23 mouse cellular contexts compared by ENCODE assay signal in the genomic region with DNA sequence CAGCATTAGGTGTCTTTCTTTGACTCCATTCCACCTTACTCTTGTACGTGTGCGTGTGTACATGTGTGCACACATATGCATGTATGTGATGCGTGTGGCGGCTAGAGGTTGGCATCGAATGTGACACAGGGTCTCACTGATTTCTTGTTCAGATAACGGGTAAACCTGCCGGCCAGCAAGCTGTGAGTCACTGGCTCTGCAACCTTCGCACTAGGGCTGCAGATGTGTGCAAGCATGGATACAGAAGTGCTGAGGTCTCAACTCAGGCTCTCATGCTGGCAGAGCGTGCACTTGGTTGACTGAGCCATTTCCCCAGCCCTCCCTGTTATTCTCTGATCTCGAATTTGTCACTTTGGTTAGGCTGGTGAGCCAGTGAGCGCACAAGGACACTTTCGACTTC. TPM values are rescaled to one million over a fixed set of nuclear protein-coding genes. Genes with fewer than 3 reads are reported as not detected.
A peak's percentile ranks its signal among the peaks of the same experiment; 100 is the strongest.
DNase-seq lines count a peak whose midpoint lies in the region; ATAC-seq and TF ChIP-seq lines count a peak whose summit lies in the region.
"Had no signal": no experiment of that assay in that cellular context is flagged by ENCODE, and none has a peak within 500 bp of the region (broad histone marks: within the 10 kb centered on the region; RNA-seq: fewer than 3 reads in every experiment).

No protein-coding gene starts in this region.

- H3K9me3 ChIP-seq in megakaryocyte, embryonic 14.5 days: no peaks in the 10 kb centered on the region
- H3K9me3 ChIP-seq in G1E (replicated peaks): no peaks in the 10 kb centered on the region
- H3K9me3 ChIP-seq: forebrain, embryonic 13.5 days; limb, embryonic 13.5 days; liver, embryonic 15.5 days; lung, embryonic 15.5 days; midbrain, embryonic 15.5 days had no signal

- no peaks in the 10 kb centered on the region for H3K27me3 ChIP-seq in megakaryocyte, embryonic 14.5 days (replicated peaks)
- no peaks in the 10 kb centered on the region for H3K27me3 ChIP-seq in G1E (ENCODE audit: insufficient read depth, low read length)
- H3K27me3 ChIP-seq: forebrain, embryonic 13.5 days; liver, embryonic 15.5 days; lung, embryonic 15.5 days; midbrain, embryonic 15.5 days had no signal

- peak; percentile 46 for DNase-seq in adrenal gland, postnatal 14 days
- no peak for DNase-seq in adrenal gland, adult 18-20 months (ENCODE audit: low spot score in 2 of 2)
- DNase-seq in G1E (ENCODE audit: low spot score): no peak
- no peak for DNase-seq in heart, adult 9 months (ENCODE audit: low spot score in 2 of 2)
- DNase-seq: adrenal gland, postnatal 10 days; cerebellum, adult 11 months; cerebellum, adult 9-10 months; cerebellum, postnatal 36 days; gastrocnemius, postnatal 10 days; heart, postnatal 36 days; kidney, adult 8-10 months; kidney, postnatal 4 days; right cerebral cortex, postnatal 25 days; spleen, adult 18-20 months; thymus, postnatal 4 days had no signal

- peak overlapping the region; percentile 85 for H3K4me3 ChIP-seq in megakaryocyte, embryonic 14.5 days (replicated peaks)
- H3K4me3 ChIP-seq in G1E (ENCODE audit: low read depth, low read length): peak overlapping the region; percentile 22; the same call in 1 of the 2 replicates
- H3K4me3 ChIP-seq: forebrain, embryonic 13.5 days; limb, embryonic 13.5 days; liver, embryonic 15.5 days; lung, embryonic 15.5 days; midbrain, embryonic 15.5 days had no signal

- H3K36me3 ChIP-seq in megakaryocyte, embryonic 14.5 days (replicated peaks; ENCODE audit: low read length): peaks cover 41% of the 10 kb centered on the region
- H3K36me3 ChIP-seq in G1E (replicated peaks): peaks cover 39% of the 10 kb centered on the region
- H3K36me3 ChIP-seq: limb, embryonic 13.5 days; liver, embryonic 15.5 days; lung, embryonic 15.5 days; midbrain, embryonic 15.5 days had no signal

- no peak for ATAC-seq in megakaryocyte, adult 5-6 weeks (ENCODE audit: poor library complexity, severe bottlenecking)
- ATAC-seq in G1E (ENCODE audit: extremely low read depth, insufficient number of reproducible peaks, low FRiP score, poor library complexity, severe bottlenecking): no peak
- ATAC-seq in granulocyte monocyte progenitor cell, adult 5-6 weeks (replicated peaks; ENCODE audit: poor library complexity, severe bottlenecking): no peak
- ATAC-seq: forebrain, embryonic 13.5 days; midbrain, embryonic 15.5 days had no signal

- peaks cover 84% of the 10 kb centered on the region for H3K4me1 ChIP-seq in megakaryocyte, embryonic 14.5 days
- H3K4me1 ChIP-seq in G1E (ENCODE audit: insufficient read depth, low read depth, low read length): peaks cover 79% of the 10 kb centered on the region

- no peak for TF ChIP-seq CTCF in G1E (IDR thresholded peaks at IDR 0.05; ENCODE audit: low read depth, low read length)

RNA-seq across cellular contexts. Expression of gene Ccdc12, which starts 3.2 kb away (rescaled TPM):
- total RNA-seq in adrenal gland, postnatal 14 days (2021): 60.4 and 79.3 TPM in 2 replicates
- 10 to 100 TPM; 49.6 to 52.2 TPM for total RNA-seq in adrenal gland, adult 18-20 months (2021)
- polyA plus RNA-seq in megakaryocyte, embryonic 14.5 days (2012; ENCODE audit: insufficient read depth, low replicate concordance): 77.7 and 537 TPM in 2 replicates
- total RNA-seq in megakaryocyte, adult 5-6 weeks (2015): 204 and 210 TPM in 2 replicates
- total RNA-seq in megakaryocyte, adult 5-6 weeks (2017): 165 and 180 TPM in 2 replicates
- total RNA-seq in G1E (2014; fragmentation: Nextera tagmentation) (36.2 TPM in 2 replicates), G1E (2017) (202 and 222 TPM in 2 replicates)
- 331 and 365 TPM in 2 replicates for polyA plus RNA-seq in G1E (2012)
- total RNA-seq in granulocyte monocyte progenitor cell, adult 5-6 weeks (2014; fragmentation: Nextera tagmentation): 149 TPM in 2 replicates
- 98.5 and 104 TPM in 2 replicates for total RNA-seq in granulocyte monocyte progenitor cell, adult 5-6 weeks (2017)

RNA-seq across cellular contexts. Expression of gene Nbeal2, which starts 5.6 kb away (rescaled TPM):
- total RNA-seq in adrenal gland, postnatal 14 days (2021): 9.1 and 15.4 TPM in 2 replicates
- total RNA-seq in adrenal gland, adult 18-20 months (2021): 1 to 10 TPM; 8.5 to 9.8 TPM
- polyA plus RNA-seq in megakaryocyte, embryonic 14.5 days (2012; ENCODE audit: insufficient read depth, low replicate concordance): 102 and 106 TPM in 2 replicates
- total RNA-seq in megakaryocyte, adult 5-6 weeks (2015): 42.1 and 52.5 TPM in 2 replicates
- total RNA-seq in megakaryocyte, adult 5-6 weeks (2017): 29.1 and 35.9 TPM in 2 replicates
- 26.1 and 37.4 TPM in 2 replicates for total RNA-seq in G1E (2014; fragmentation: Nextera tagmentation)
- total RNA-seq in G1E (2017): 28.1 and 32.5 TPM in 2 replicates
- 56.7 and 64.7 TPM in 2 replicates for polyA plus RNA-seq in G1E (2012)
- 37.5 and 49.2 TPM in 2 replicates for total RNA-seq in granulocyte monocyte progenitor cell, adult 5-6 weeks (2014; fragmentation: Nextera tagmentation)
- total RNA-seq in granulocyte monocyte progenitor cell, adult 5-6 weeks (2017): 11.0 and 13.9 TPM in 2 replicates

RNA-seq across cellular contexts. Expression of gene Nradd, which starts 35.3 kb away (rescaled TPM):
- total RNA-seq in adrenal gland, postnatal 14 days (2021): 8.4 and 10.5 TPM in 2 replicates
- 10 to 100 TPM; 11.0 to 14.0 TPM for total RNA-seq in adrenal gland, adult 18-20 months (2021)
- 6.7 and 12.4 TPM in 2 replicates for polyA plus RNA-seq in megakaryocyte, embryonic 14.5 days (2012; ENCODE audit: insufficient read depth, low replicate concordance)
- 4.6 and 5.2 TPM in 2 replicates for total RNA-seq in megakaryocyte, adult 5-6 weeks (2015)
- 2.0 and 3.5 TPM in 2 replicates for total RNA-seq in megakaryocyte, adult 5-6 weeks (2017)
- total RNA-seq in G1E (2014; fragmentation: Nextera tagmentation) (1.3 TPM in 1 of 2 replicates, not detected in the other), G1E (2017) (5.8 and 7.3 TPM in 2 replicates)
- 1.8 and 2.2 TPM in 2 replicates for polyA plus RNA-seq in G1E (2012)
- total RNA-seq in granulocyte monocyte progenitor cell, adult 5-6 weeks (2014; fragmentation: Nextera tagmentation): 4.4 and 4.5 TPM in 2 replicates
- 0.99 and 4.7 TPM in 2 replicates for total RNA-seq in granulocyte monocyte progenitor cell, adult 5-6 weeks (2017)
